Mouse (Mus musculus): ENCODE measurements around the gene Fgfr2. TPM values are rescaled to one million over a fixed set of nuclear protein-coding genes. Genes with fewer than 3 reads are reported as not detected.

Fgfr2 gene
- polyA plus RNA-seq, 1 experiment from 2014 or later, result 93.4 TPM

GRCm38 (mm10) chr7:132243225-132243624, 879.9 kb downstream of the Fgfr2 start:
- no peak for ATAC-seq (ENCODE audit: insufficient read depth, low FRiP score)
- H3K36me3 ChIP-seq (ENCODE audit: control insufficient read depth, insufficient read depth, low read length), result peaks cover 9% of the 10 kb centered on the region; the same call in 1 of the 2 replicates

GRCm38 (mm10) chr7:132242617-132243141, 880.5 kb downstream of the Fgfr2 start:
- peak overlapping the region; percentile 60; the same call in 1 of the 2 replicates for H3K27ac ChIP-seq (ENCODE audit: low read length)
- 36% methylated on average over 4 of the region's 4 CpGs for WGBS

More at GRCm38 (mm10) chr7:132243225-132243624, 879.9 kb downstream of the Fgfr2 start:
- Histone ChIP-seq H3K4me1 (ENCODE audit: control insufficient read depth, insufficient read depth, low read length) (0 out of 2 replicates have a peak, but pooled peaks cover 9% of the 10 kb centered on the region), H3K9ac (ENCODE audit: low read length) (no peak overlapping the region), H3K4me2 (ENCODE audit: low read depth, low read length) (no peak overlapping the region), H3K27me3 (ENCODE audit: control insufficient read depth, insufficient read depth, low read length) (no peaks in the 10 kb centered on the region), H3K27ac (ENCODE audit: low read length) (peak overlapping the region; percentile 60; the same call in 1 of the 2 replicates), H3K4me3 (replicated peaks; ENCODE audit: low read length) (no peak overlapping the region), H3K9me3 (replicated peaks; ENCODE audit: control insufficient read depth, low read length) (no peaks in the 10 kb centered on the region)
- WGBS, result 70% methylated on average over 5 of the region's 5 CpGs

GRCm38 (mm10) chr7:132238921-132239320, 884.2 kb downstream of the Fgfr2 start:
- Histone ChIP-seq H3K36me3 (ENCODE audit: control insufficient read depth, insufficient read depth, low read length) (peaks cover 5% of the 10 kb centered on the region; the same call in 1 of the 2 replicates), H3K9ac (ENCODE audit: low read length) (no peak overlapping the region), H3K27ac (ENCODE audit: low read length) (no peak overlapping the region), H3K4me3 (replicated peaks; ENCODE audit: low read length) (no peak overlapping the region), H3K9me3 (replicated peaks; ENCODE audit: control insufficient read depth, low read length) (no peaks in the 10 kb centered on the region), H3K27me3 (ENCODE audit: control insufficient read depth, insufficient read depth, low read length) (no peaks in the 10 kb centered on the region), H3K4me2 (ENCODE audit: low read depth, low read length) (no peak overlapping the region), H3K4me1 (ENCODE audit: control insufficient read depth, insufficient read depth, low read length) (0 out of 2 replicates have a peak, but pooled peaks cover 6% of the 10 kb centered on the region)
- WGBS, result 73% methylated on average over 3 of the region's 3 CpGs
- ATAC-seq (ENCODE audit: insufficient read depth, low FRiP score), result no peak

More at GRCm38 (mm10) chr7:132242617-132243141, 880.5 kb downstream of the Fgfr2 start:
- Histone ChIP-seq H3K4me2 (ENCODE audit: low read depth, low read length) (no peak overlapping the region), H3K27me3 (ENCODE audit: control insufficient read depth, insufficient read depth, low read length) (no peaks in the 10 kb centered on the region), H3K9me3 (replicated peaks; ENCODE audit: control insufficient read depth, low read length) (no peaks in the 10 kb centered on the region), H3K9ac (ENCODE audit: low read length) (no peak overlapping the region), H3K36me3 (ENCODE audit: control insufficient read depth, insufficient read depth, low read length) (peaks cover 9% of the 10 kb centered on the region; the same call in 1 of the 2 replicates), H3K4me1 (ENCODE audit: control insufficient read depth, insufficient read depth, low read length) (0 out of 2 replicates have a peak, but pooled peaks cover 8% of the 10 kb centered on the region), H3K4me3 (replicated peaks; ENCODE audit: low read length) (no peak overlapping the region)
- peak; percentile 37; the same call in 1 of the 2 replicates for ATAC-seq (ENCODE audit: insufficient read depth, low FRiP score)

- H3K4me2 ChIP-seq (ENCODE audit: low read depth, low read length), result no peak overlapping the region
- H3K4me3 ChIP-seq (replicated peaks; ENCODE audit: low read length), result no peak overlapping the region
- no peaks in the 10 kb centered on the region for H3K27me3 ChIP-seq (ENCODE audit: control insufficient read depth, insufficient read depth, low read length)
- H3K9ac ChIP-seq (ENCODE audit: low read length), result no peak overlapping the region
- H3K4me1 ChIP-seq (ENCODE audit: control insufficient read depth, insufficient read depth, low read length), result peaks cover 9% of the 10 kb centered on the region; the same call in 1 of the 2 replicates
- peaks cover 5% of the 10 kb centered on the region; the same call in 1 of the 2 replicates for H3K36me3 ChIP-seq (ENCODE audit: control insufficient read depth, insufficient read depth, low read length)
- no peak for ATAC-seq (ENCODE audit: insufficient read depth, low FRiP score)
- WGBS, result 50% methylated on average over 4 of the region's 4 CpGs
- H3K9me3 ChIP-seq (replicated peaks; ENCODE audit: control insufficient read depth, low read length), result no peaks in the 10 kb centered on the region
- H3K27ac ChIP-seq (ENCODE audit: low read length), result peak overlapping the region; percentile 11; the same call in 1 of the 2 replicates
These were observed 886.0 kb downstream of the Fgfr2 start for GRCm38 (mm10) chr7:132237191-132237590.

- no peak overlapping the region for H3K4me3 ChIP-seq (replicated peaks; ENCODE audit: low read length)
- H3K9me3 ChIP-seq (replicated peaks; ENCODE audit: control insufficient read depth, low read length), result no peaks in the 10 kb centered on the region
- no peak for ATAC-seq (ENCODE audit: insufficient read depth, low FRiP score)
- H3K4me2 ChIP-seq (ENCODE audit: low read depth, low read length), result no peak overlapping the region
- 75% methylated on average over 8 of the region's 8 CpGs for WGBS
- H3K36me3 ChIP-seq (ENCODE audit: control insufficient read depth, insufficient read depth, low read length), result peaks cover 5% of the 10 kb centered on the region; the same call in 1 of the 2 replicates
- no peak overlapping the region for H3K9ac ChIP-seq (ENCODE audit: low read length)
- no peak overlapping the region for H3K27ac ChIP-seq (ENCODE audit: low read length)
- H3K27me3 ChIP-seq (ENCODE audit: control insufficient read depth, insufficient read depth, low read length), result no peaks in the 10 kb centered on the region
- H3K4me1 ChIP-seq (ENCODE audit: control insufficient read depth, insufficient read depth, low read length), result peaks cover 9% of the 10 kb centered on the region; the same call in 1 of the 2 replicates
These were observed 886.4 kb downstream of the Fgfr2 start for GRCm38 (mm10) chr7:132236789-132237188.

GRCm38 (mm10) chr7:132234250-132234649, 888.9 kb downstream of the Fgfr2 start:
- H3K27ac ChIP-seq (ENCODE audit: low read length), result peak overlapping the region; percentile 74
- peaks cover 9% of the 10 kb centered on the region; the same call in 1 of the 2 replicates for H3K4me1 ChIP-seq (ENCODE audit: control insufficient read depth, insufficient read depth, low read length)
- H3K4me3 ChIP-seq (replicated peaks; ENCODE audit: low read length), result no peak overlapping the region
- no peak overlapping the region for H3K4me2 ChIP-seq (ENCODE audit: low read depth, low read length)
- H3K27me3 ChIP-seq (ENCODE audit: control insufficient read depth, insufficient read depth, low read length), result no peaks in the 10 kb centered on the region
- H3K9ac ChIP-seq (ENCODE audit: low read length), result 0 out of 2 replicates have a peak overlapping the region, but pooled peaks have one; percentile 23
- no peaks in the 10 kb centered on the region for H3K9me3 ChIP-seq (replicated peaks; ENCODE audit: control insufficient read depth, low read length)
- 43% methylated on average over 3 of the region's 3 CpGs for whole genome bisulfite sequencing
- H3K36me3 ChIP-seq (ENCODE audit: control insufficient read depth, insufficient read depth, low read length), result no peaks in the 10 kb centered on the region
- peak; percentile 67 for ATAC-seq (ENCODE audit: insufficient read depth, low FRiP score)

GRCm38 (mm10) chr7:132233732-132234131, 889.4 kb downstream of the Fgfr2 start:
- H3K9ac ChIP-seq (ENCODE audit: low read length), result no peak overlapping the region
- peaks cover 9% of the 10 kb centered on the region; the same call in 1 of the 2 replicates for H3K4me1 ChIP-seq (ENCODE audit: control insufficient read depth, insufficient read depth, low read length)
- no peaks in the 10 kb centered on the region for H3K9me3 ChIP-seq (replicated peaks; ENCODE audit: control insufficient read depth, low read length)
- 72% methylated on average over 4 of the region's 4 CpGs for WGBS
- H3K4me2 ChIP-seq (ENCODE audit: low read depth, low read length), result no peak overlapping the region
- no peak overlapping the region for H3K4me3 ChIP-seq (replicated peaks; ENCODE audit: low read length)
- no peak for ATAC-seq (ENCODE audit: insufficient read depth, low FRiP score)
- H3K27ac ChIP-seq (ENCODE audit: low read length), result peak overlapping the region; percentile 74
- H3K36me3 ChIP-seq (ENCODE audit: control insufficient read depth, insufficient read depth, low read length), result no peaks in the 10 kb centered on the region
- H3K27me3 ChIP-seq (ENCODE audit: control insufficient read depth, insufficient read depth, low read length), result no peaks in the 10 kb centered on the region

GRCm38 (mm10) chr7:132232937-132233336, 890.2 kb downstream of the Fgfr2 start:
- no peak for ATAC-seq (ENCODE audit: insufficient read depth, low FRiP score)
- Histone ChIP-seq H3K27ac (ENCODE audit: low read length) (no peak overlapping the region; the same call in 1 of the 2 replicates), H3K27me3 (ENCODE audit: control insufficient read depth, insufficient read depth, low read length) (no peaks in the 10 kb centered on the region), H3K4me2 (ENCODE audit: low read depth, low read length) (no peak overlapping the region), H3K9ac (ENCODE audit: low read length) (no peak overlapping the region), H3K9me3 (replicated peaks; ENCODE audit: control insufficient read depth, low read length) (no peaks in the 10 kb centered on the region), H3K36me3 (ENCODE audit: control insufficient read depth, insufficient read depth, low read length) (no peaks in the 10 kb centered on the region), H3K4me1 (ENCODE audit: control insufficient read depth, insufficient read depth, low read length) (peaks cover 9% of the 10 kb centered on the region; the same call in 1 of the 2 replicates), H3K4me3 (replicated peaks; ENCODE audit: low read length) (no peak overlapping the region)
- WGBS, result 30% methylated on average over 2 of the region's 2 CpGs

- 63% methylated on average over 3 of the region's 3 CpGs for WGBS
- Histone ChIP-seq H3K4me2 (ENCODE audit: low read depth, low read length) (no peak overlapping the region), H3K4me3 (replicated peaks; ENCODE audit: low read length) (no peak overlapping the region), H3K27ac (ENCODE audit: low read length) (peak overlapping the region; percentile 63; the same call in 1 of the 2 replicates), H3K27me3 (ENCODE audit: control insufficient read depth, insufficient read depth, low read length) (no peaks in the 10 kb centered on the region), H3K36me3 (ENCODE audit: control insufficient read depth, insufficient read depth, low read length) (no peaks in the 10 kb centered on the region), H3K9ac (ENCODE audit: low read length) (no peak overlapping the region), H3K4me1 (ENCODE audit: control insufficient read depth, insufficient read depth, low read length) (peaks cover 13% of the 10 kb centered on the region), H3K9me3 (replicated peaks; ENCODE audit: control insufficient read depth, low read length) (no peaks in the 10 kb centered on the region)
- peak; percentile 69; the same call in 1 of the 2 replicates for ATAC-seq (ENCODE audit: insufficient read depth, low FRiP score)
These were observed 891.7 kb downstream of the Fgfr2 start for GRCm38 (mm10) chr7:132231476-132231875.

Measured in stomach, embryonic 16.5 days (tissue).